Mouse (Mus musculus): ENCODE data around the gene Rps8. TPM values are rescaled to one million over a fixed set of nuclear protein-coding genes. Genes with fewer than 3 reads are reported as not detected.

Rps8 gene
- polyA plus RNA-seq, 1 experiment from 2014 or later: 1,137 TPM

DNA sequence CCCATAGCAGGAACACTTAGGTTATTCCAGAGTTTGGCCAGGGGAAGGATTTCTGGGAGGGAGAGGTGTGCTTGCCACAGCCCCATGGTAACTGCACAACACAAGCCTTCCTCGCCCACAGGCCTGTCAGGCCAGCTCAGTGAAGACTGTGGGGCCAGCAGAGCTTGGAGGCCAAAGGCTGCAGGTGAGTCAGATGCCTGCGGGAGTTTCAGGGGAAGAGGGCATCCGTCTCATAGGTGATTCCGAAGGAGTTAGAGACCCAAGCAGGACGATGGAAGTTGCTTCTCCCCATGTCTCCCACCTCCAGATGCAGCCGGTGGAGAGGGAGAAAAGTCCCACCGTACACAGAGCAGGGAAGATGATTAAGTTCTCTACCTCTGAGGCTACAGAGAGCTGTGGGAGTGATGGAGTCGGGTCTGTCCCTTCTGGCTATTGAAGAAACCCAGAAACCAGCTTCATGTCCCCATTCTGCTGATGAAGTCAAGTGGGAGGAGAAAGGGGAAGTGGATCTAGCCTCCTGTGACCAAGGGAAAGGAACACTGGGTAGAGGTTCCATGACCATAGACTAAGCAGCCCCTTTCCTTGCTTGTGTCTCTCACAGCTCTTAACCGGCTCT, 29.3 kb downstream of the Rps8 start, which contains the start of gene Tctex1d4:
Gene Tctex1d4 (plus strand): TSS at position 120 of the 616 bp plus-strand sequence.
- 80% methylated on average over 9 of the region's 9 CpGs for WGBS
- Histone ChIP-seq H3K27ac (peak within 1 kb of the TSS; percentile 88), H3K9me3 (replicated peaks; ENCODE audit: low read length) (no peaks in the 10 kb centered on the region), H3K4me3 (replicated peaks; ENCODE audit: low read depth, low read length) (no peak within 1 kb of the TSS), H3K9ac (ENCODE audit: low read depth, low read length) (peak within 1 kb of the TSS; percentile 43), H3K4me1 (replicated peaks; ENCODE audit: insufficient read depth, low read length) (peaks cover 15% of the 10 kb centered on the region), H3K36me3 (ENCODE audit: insufficient read depth, low read length) (0 out of 2 replicates have a peak, but pooled peaks cover 6% of the 10 kb centered on the region), H3K4me2 (ENCODE audit: low read length) (no peak within 1 kb of the TSS; the same call in 1 of the 2 replicates), H3K27me3 (ENCODE audit: insufficient read depth, low read length) (no peaks in the 10 kb centered on the region)
- no peak for ATAC-seq (replicated peaks; ENCODE audit: low FRiP score, low read depth)
- TF ChIP-seq CTCF (IDR thresholded peaks at IDR 0.05; ENCODE audit: low read depth): no peak
- no peak for DNase-seq (ENCODE audit: low spot score)

DNA sequence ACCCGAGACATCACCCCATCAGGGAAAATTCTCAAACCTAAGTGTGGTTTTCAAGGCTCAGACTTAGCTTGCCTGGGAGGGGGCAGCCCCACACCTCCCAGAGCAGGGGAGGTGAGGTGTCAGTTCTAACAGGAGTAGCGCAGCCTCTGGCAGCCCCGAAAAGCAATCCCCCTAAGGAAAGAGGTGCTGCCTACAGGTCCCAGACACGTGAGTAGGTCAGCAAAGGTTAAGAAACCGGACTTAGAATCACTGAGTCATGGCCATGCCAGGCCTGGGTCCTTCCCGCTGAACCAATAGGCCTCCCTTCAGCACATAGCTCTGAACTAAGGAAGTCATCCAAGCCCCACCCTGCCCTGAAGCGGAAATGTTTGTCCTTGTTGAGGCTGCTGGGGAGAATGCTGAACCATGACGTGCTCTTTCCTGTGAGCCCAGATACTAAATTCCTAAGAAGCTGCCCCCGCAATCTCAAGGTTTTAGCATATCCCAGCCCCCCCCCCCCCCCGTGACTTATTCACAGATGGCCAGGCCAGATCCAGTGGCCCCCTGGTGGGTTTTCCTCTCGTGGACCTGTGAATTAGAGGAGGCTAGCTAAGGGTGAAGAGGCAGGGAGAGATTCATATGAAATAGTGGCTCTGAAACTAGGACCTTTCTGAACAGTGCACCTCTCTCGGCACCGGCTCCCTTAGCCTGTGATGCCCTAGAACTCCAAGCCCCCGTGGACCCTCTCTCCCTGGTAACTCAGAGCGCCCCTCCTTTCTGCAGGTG, 30.0 kb downstream of the Rps8 start:
- Histone ChIP-seq H3K4me3 (replicated peaks; ENCODE audit: low read depth, low read length) (no peak overlapping the region), H3K27ac (peak overlapping the region; percentile 88), H3K4me1 (replicated peaks; ENCODE audit: insufficient read depth, low read length) (peaks cover 15% of the 10 kb centered on the region), H3K9me3 (replicated peaks; ENCODE audit: low read length) (no peaks in the 10 kb centered on the region), H3K4me2 (ENCODE audit: low read length) (no peak overlapping the region; the same call in 1 of the 2 replicates), H3K27me3 (ENCODE audit: insufficient read depth, low read length) (no peaks in the 10 kb centered on the region), H3K9ac (ENCODE audit: low read depth, low read length) (peak overlapping the region; percentile 43; the same call in 1 of the 2 replicates), H3K36me3 (ENCODE audit: insufficient read depth, low read length) (0 out of 2 replicates have a peak, but pooled peaks cover 6% of the 10 kb centered on the region)
- no peak for TF ChIP-seq CTCF (IDR thresholded peaks at IDR 0.05; ENCODE audit: low read depth)
- peak; percentile 97 for DNase-seq (ENCODE audit: low spot score)
- WGBS: 28% methylated on average over 15 of the region's 15 CpGs
- ATAC-seq (replicated peaks; ENCODE audit: low FRiP score, low read depth): peak; percentile 81

DNA sequence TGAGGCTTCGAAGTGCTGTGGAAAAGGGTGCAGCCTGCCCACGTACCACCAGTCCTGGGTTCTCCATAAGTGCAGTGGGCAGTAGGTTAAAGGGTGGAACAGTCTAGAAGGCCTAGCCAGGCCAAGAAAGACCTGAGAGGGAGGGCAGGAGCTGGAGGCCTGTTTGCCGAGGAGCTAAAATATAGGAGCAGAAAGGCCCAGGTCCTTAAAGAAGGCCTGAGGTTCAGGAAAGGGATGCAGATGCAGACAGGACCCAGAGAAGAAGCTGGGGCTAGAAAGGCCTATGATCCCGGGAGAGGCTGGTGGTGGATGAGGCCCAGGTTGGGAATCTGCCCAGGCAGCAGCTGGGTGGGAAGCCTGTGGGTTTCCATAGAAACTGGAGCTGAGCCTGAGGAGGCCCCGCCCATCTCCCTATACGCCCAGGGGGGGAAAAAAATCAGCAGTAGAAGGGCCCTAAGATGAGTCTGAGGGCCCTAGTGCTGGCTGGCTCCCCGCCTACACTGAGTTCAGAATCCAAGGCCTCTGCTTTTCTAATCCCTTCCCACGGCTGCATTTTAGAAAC, 30.6 kb downstream of the Rps8 start, which contains the start of gene Btbd19:
Gene Btbd19 (minus strand): TSS at position 378 of the 562 bp plus-strand sequence.
- H3K4me2 ChIP-seq (ENCODE audit: low read length): no peak within 1 kb of the TSS; the same call in 1 of the 2 replicates
- peaks cover 15% of the 10 kb centered on the region for H3K4me1 ChIP-seq (replicated peaks; ENCODE audit: insufficient read depth, low read length)
- peak within 1 kb of the TSS; percentile 88 for H3K27ac ChIP-seq
- WGBS: 31% methylated on average over 8 of the region's 8 CpGs
- peak within 1 kb of the TSS; percentile 43 for H3K9ac ChIP-seq (ENCODE audit: low read depth, low read length)
- H3K36me3 ChIP-seq (ENCODE audit: insufficient read depth, low read length): 0 out of 2 replicates have a peak, but pooled peaks cover 6% of the 10 kb centered on the region
- ATAC-seq (replicated peaks; ENCODE audit: low FRiP score, low read depth) (no peak), DNase-seq (ENCODE audit: low spot score) (peak; percentile 91)
- no peaks in the 10 kb centered on the region for H3K9me3 ChIP-seq (replicated peaks; ENCODE audit: low read length)
- H3K27me3 ChIP-seq (ENCODE audit: insufficient read depth, low read length): no peaks in the 10 kb centered on the region
- H3K4me3 ChIP-seq (replicated peaks; ENCODE audit: low read depth, low read length): no peak within 1 kb of the TSS
- no peak for TF ChIP-seq CTCF (IDR thresholded peaks at IDR 0.05; ENCODE audit: low read depth)

DNA sequence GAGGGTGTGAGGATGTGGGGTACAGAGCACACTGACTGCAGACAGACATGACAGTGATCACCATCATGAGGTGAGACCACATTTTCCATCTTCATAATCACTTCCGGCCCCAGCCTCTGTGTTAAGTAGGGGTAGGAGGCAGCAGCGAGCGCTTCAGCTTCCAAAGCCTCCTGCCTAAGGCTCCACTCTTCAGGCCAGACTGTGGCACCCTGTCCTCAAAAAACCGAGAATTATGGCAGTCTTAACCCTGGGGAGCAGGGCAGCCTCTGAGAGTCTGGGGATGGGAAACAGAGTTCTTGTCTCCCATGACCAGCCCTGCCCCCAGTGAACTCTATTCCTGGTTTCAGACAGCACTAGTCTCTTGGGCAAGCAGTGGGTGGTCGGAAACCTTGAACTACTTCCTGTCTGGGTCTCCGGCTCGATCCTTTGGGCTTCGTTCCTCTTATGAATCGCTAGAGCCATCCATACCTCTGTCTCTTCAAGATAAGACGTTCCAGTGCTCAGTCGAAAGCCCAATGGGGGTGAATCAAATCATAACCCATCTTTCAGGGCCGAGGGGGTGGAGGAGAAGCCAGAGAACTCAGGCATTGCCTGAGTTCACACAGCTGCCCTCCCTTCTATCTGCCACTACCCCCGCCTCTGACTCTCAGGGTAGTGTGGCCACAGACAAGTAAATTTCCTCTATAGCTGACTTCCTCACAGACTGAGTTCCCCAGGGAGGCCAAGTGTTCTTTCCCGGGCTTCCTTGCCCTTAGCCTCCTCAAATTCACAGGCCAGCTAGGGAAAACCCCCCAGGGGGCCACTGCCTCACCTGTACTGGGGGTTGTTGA, 31.3 kb downstream of the Rps8 start:
- H3K4me3 ChIP-seq (replicated peaks; ENCODE audit: low read depth, low read length): no peak overlapping the region
- ATAC-seq (replicated peaks; ENCODE audit: low FRiP score, low read depth) (no peak), DNase-seq (ENCODE audit: low spot score) (peak; percentile 52)
- H3K36me3 ChIP-seq (ENCODE audit: insufficient read depth, low read length): 0 out of 2 replicates have a peak, but pooled peaks cover 6% of the 10 kb centered on the region
- 34% methylated on average over 14 of the region's 14 CpGs for WGBS
- H3K4me1 ChIP-seq (replicated peaks; ENCODE audit: insufficient read depth, low read length): peaks cover 19% of the 10 kb centered on the region
- H3K27ac ChIP-seq: peak overlapping the region; percentile 88
- H3K4me2 ChIP-seq (ENCODE audit: low read length): no peak overlapping the region; the same call in 1 of the 2 replicates
- peak overlapping the region; percentile 43 for H3K9ac ChIP-seq (ENCODE audit: low read depth, low read length)
- TF ChIP-seq CTCF (IDR thresholded peaks at IDR 0.05; ENCODE audit: low read depth): no peak
- no peaks in the 10 kb centered on the region for H3K9me3 ChIP-seq (replicated peaks; ENCODE audit: low read length)
- no peaks in the 10 kb centered on the region for H3K27me3 ChIP-seq (ENCODE audit: insufficient read depth, low read length)

DNA sequence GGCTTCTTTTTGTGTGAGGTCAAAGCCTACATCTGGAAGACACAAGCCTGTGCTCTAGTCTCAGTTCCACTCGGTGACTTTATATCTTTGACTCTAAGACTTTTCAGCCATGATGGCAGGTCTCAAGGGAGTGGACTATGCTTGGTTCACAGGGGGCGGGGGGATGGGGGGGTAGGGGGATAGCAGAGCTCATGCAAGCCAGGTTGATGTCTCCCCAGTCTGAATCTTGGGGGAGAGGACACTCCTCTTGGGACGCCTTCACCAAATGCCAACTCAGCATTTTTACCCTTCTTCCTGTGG, 31.9 kb downstream of the Rps8 start:
- no peak for ATAC-seq (replicated peaks; ENCODE audit: low FRiP score, low read depth)
- Histone ChIP-seq H3K27me3 (ENCODE audit: insufficient read depth, low read length) (no peaks in the 10 kb centered on the region), H3K9me3 (replicated peaks; ENCODE audit: low read length) (no peaks in the 10 kb centered on the region), H3K4me3 (replicated peaks; ENCODE audit: low read depth, low read length) (no peak overlapping the region), H3K4me2 (ENCODE audit: low read length) (no peak overlapping the region), H3K27ac (peak overlapping the region; percentile 88; the same call in 1 of the 2 replicates), H3K4me1 (replicated peaks; ENCODE audit: insufficient read depth, low read length) (peaks cover 21% of the 10 kb centered on the region), H3K9ac (ENCODE audit: low read depth, low read length) (no peak overlapping the region), H3K36me3 (ENCODE audit: insufficient read depth, low read length) (0 out of 2 replicates have a peak, but pooled peaks cover 6% of the 10 kb centered on the region)
- TF ChIP-seq CTCF (IDR thresholded peaks at IDR 0.05; ENCODE audit: low read depth): no peak
- DNase-seq (ENCODE audit: low spot score): no peak
- WGBS: 81% methylated on average over 3 of the region's 3 CpGs

All from kidney, postnatal 0 days (tissue).